Mouse (Mus musculus) retina, embryonic 14.5 days (tissue): ENCODE results near the gene Gm4312.
"Not testable (repeated sequence)": the region's sequence is repeated elsewhere in the genome, so short reads cannot be mapped to it uniquely, and the experiment has no call there.

ENCODE experiments used
- DNase-seq: peaks from one replicate; pipeline ENCODE4 v3.0.0-alpha.2; 2015; ENCODE audit warnings: low spot score

Gene Gm4312

GRCm38 (mm10) chr10:100382460-100382859 is at the start of gene Gm4312:
TSS of gene Gm4312 (minus strand) at chr10:100382560.
- not testable (repeated sequence) for DNase-seq

- no peak for DNase-seq
Observed at GRCm38 (mm10) chr10:100427592-100427991, 45.2 kb upstream of the Gm4312 start.

GRCm38 (mm10) chr10:100415566-100415965 is 33.2 kb upstream of the Gm4312 start:
- no peak for DNase-seq

- not testable (repeated sequence) for DNase-seq
Observed at GRCm38 (mm10) chr10:100402301-100402700, 19.9 kb upstream of the Gm4312 start.

- not testable (repeated sequence) for DNase-seq
Observed at GRCm38 (mm10) chr10:100361038-100361437, 21.3 kb downstream of the Gm4312 start, which contains the start of gene Gm4307. TSS of gene Gm4307 (plus strand) at chr10:100361338.

GRCm38 (mm10) chr10:100356841-100357240 is 25.5 kb downstream of the Gm4312 start:
- not testable (repeated sequence) for DNase-seq

GRCm38 (mm10) chr10:100350793-100351192 is 31.6 kb downstream of the Gm4312 start, which contains the start of gene Gm4305:
TSS of gene Gm4305 (plus strand) at chr10:100351093.
- DNase-seq: not testable (repeated sequence)

- DNase-seq: not testable (repeated sequence)
Observed at GRCm38 (mm10) chr10:100345672-100346071, 36.7 kb downstream of the Gm4312 start, which contains the start of gene Gm4303. TSS of gene Gm4303 (plus strand) at chr10:100345972.

GRCm38 (mm10) chr10:100340536-100340935 is 41.8 kb downstream of the Gm4312 start, which contains the start of gene Gm4302:
TSS of gene Gm4302 (plus strand) at chr10:100340836.
- not testable (repeated sequence) for DNase-seq

GRCm38 (mm10) chr10:100335376-100335775 is 47.0 kb downstream of the Gm4312 start, which contains the start of gene Gm4301:
TSS of gene Gm4301 (plus strand) at chr10:100335676.
- not testable (repeated sequence) for DNase-seq
